Mouse (Mus musculus) right cerebral cortex, postnatal 14 days (tissue): ENCODE data around the gene Robo2.

ENCODE experiments used
- DNase-seq: peaks from one replicate; pipeline ENCODE4 v3.0.0; 2022

Robo2 gene

DNA sequence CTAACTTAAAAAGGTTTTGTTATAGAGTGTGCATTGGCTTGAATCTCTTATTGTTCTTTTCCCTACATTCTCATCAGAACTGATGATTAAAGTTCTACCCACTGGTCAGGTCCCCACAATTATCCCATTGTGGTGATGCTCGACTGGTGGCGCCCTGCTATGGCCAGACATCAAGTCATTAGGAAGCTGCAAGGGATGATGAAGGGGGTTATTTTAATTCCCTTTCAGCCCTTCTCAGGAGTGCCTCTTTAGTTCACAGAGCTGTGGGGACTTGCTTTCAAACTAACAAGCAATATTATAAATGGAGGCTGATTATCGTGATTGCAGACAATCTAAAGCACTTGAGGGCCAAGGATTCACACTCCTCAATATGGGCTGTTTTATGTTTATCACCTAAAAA, 484.1 kb downstream of the Robo2 start:
- no peak for DNase-seq

- DNase-seq: no peak
Observed at GRCm38 (mm10) chr16:73915425-73915824, 496.2 kb downstream of the Robo2 start.

DNA sequence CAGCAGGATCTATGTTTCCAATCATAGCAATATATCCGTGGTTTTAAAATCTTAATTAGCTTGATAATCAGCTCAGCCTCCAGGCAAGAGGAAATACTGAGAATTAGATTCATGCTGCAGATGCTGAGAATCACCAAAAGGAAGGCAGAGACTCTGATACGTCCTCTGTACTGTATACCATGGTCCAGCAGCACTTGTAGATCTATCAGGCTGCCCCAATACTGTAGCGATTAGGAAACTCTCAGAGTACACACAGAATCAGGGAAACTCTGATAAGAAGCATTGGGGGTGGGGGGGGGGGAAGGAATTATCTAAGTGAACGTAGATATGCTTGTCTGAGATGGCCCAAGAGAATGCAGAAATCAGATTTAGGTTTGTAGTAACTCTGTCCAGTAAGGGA, 496.7 kb downstream of the Robo2 start:
- DNase-seq: no peak

- DNase-seq: no peak
Observed at GRCm38 (mm10) chr16:73908504-73908903, 503.1 kb downstream of the Robo2 start.

DNA sequence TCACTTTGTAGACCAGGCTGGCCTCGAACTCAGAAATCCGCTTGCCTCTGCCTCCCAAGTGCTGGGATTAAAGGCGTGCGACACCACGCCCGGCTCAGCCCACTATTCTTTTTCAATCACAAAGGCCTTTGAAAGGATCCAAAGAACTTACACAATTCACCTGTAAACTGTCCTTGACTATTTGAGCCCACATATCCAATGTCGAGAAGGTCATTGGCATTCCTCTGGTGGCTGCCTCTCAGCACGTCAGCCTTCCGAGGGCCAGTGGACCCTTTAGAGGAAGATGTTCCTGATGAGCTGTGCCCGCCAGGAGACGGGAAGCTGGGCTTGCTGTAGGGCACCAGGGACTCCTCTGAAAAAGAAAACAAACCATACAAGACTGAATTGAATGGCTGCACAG, 514.8 kb downstream of the Robo2 start:
- DNase-seq: no peak

GRCm38 (mm10) chr16:73881911-73882310, 529.7 kb downstream of the Robo2 start:
- no peak for DNase-seq

DNA sequence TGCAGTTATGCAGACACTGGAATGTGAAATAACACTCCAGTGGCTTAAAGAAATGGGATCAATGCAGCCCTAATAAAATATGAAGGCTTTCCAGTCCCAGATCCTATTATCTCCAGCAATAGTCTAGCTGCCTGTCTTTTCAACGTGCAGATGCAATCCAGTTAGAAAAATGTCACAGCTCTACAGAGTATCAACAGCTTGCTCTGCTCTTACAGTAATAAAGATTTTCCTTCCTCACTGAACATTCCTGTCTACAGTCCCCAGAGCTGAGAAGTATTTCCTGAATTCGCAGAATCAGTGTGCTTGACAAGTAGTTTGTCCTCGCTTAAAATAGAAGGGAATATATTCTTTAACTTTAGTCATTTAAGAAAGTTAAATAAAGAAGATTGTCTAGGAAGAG, 533.7 kb downstream of the Robo2 start:
- no peak for DNase-seq

GRCm38 (mm10) chr16:73874991-73875390, 536.6 kb downstream of the Robo2 start:
- no peak for DNase-seq

- DNase-seq: no peak
Observed at GRCm38 (mm10) chr16:73873828-73874558, 537.6 kb downstream of the Robo2 start.

DNA sequence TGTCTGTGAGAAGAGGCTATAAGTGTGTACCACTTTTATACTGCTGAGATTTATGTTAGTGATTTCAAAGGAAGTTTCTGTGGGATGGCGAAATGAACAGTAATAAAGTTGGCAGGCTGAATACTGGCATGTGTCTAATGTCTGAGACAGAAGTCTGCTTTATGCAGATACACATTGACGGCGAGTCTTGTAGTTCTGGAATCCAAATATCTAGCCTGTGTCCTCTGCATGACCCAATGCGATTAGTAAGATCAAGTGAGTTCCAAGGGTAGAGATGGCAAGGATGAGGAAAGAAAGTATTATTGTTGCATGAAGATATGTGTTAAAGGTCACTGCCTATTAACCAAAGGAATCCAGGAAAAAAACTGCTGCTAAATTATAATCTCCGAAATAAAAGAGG, 541.3 kb downstream of the Robo2 start:
- no peak for DNase-seq

- no peak for DNase-seq
Observed at GRCm38 (mm10) chr16:73869527-73870212, 542.0 kb downstream of the Robo2 start.

GRCm38 (mm10) chr16:73864625-73865024, 547.0 kb downstream of the Robo2 start:
- no peak for DNase-seq

DNA sequence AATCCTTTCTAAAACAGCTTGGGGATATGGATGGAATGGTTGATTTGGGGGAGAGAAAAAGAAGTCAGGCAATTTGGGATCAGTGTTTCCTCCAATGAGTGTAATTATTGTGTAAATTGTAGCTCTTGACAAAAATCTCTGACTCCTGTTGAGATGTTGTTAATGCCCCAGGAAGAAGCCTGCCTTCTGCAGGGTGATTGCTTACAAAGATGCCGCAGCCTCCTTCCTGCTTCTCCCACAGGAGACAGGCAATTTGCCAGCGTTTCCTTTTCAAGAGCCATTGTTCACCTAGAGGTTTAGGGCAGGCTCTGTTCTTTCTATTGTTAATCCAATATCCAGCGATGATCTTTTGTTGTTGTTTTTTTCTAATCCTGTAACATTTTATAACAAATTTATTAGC, 547.9 kb downstream of the Robo2 start:
- DNase-seq: no peak

GRCm38 (mm10) chr16:73858717-73859116, 552.9 kb downstream of the Robo2 start:
- DNase-seq: no peak

DNA sequence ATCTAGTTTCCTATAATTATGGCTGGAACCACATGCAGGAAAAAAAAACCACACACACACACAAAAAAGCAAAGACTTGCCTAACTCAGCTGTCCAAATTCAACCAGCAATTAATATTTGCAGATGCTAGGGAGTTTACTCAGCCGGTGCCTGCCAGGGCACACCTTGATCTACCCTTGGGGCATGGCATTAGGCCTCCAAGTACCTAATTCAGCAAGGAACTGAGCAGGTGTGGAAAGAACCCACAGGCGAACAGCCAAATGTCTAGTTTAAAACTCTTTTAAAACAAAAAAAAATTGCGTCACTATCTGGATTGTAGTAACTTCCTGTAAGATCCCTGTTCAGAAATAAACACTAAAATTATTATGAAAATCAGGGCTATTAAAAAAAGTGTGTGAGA, 555.8 kb downstream of the Robo2 start:
- DNase-seq: no peak
